Mouse (Mus musculus) lung, embryonic 16.5 days (tissue): ENCODE measurements around the gene Disc1. TPM values are rescaled to one million over a fixed set of nuclear protein-coding genes. Genes with fewer than 3 reads are reported as not detected.

Source experiments
- ATAC-seq: fragments of 200-750 bp; cut with Nextera tagmentation; 2 replicates; pipeline ENCODE4 v1.8.0; 2017; ENCODE audit warnings: low read depth, mild to moderate bottlenecking, moderate library complexity
- H3K27ac ChIP-seq: fragments of 300-500 bp; sonication (generic); 2 replicates; pipeline ENCODE4 v1.5.1; 2014; ENCODE audit warnings: mild to moderate bottlenecking, control low read depth, low read length
- H3K27me3 ChIP-seq: fragments of 300-500 bp; sonication (generic); 2 replicates; pipeline ENCODE4 v1.6.1; 2014; ENCODE audit warnings: low read depth, low read length, mixed read lengths; ENCODE audit not compliant: control insufficient read depth, insufficient read depth
- H3K36me3 ChIP-seq: fragments of 300-500 bp; sonication (generic); 2 replicates; pipeline ENCODE4 v1.6.1; 2014; ENCODE audit warnings: low read length; ENCODE audit not compliant: control insufficient read depth, insufficient read depth
- H3K4me1 ChIP-seq: fragments of 300-500 bp; sonication (generic); replicated peaks from 2 replicates; pipeline ENCODE4 v1.6.1; 2014; ENCODE audit warnings: low read length, mixed read lengths; ENCODE audit not compliant: control insufficient read depth, insufficient read depth
- H3K4me2 ChIP-seq: fragments of 300-500 bp; sonication (generic); 2 replicates; pipeline ENCODE4 v1.6.1; 2014; ENCODE audit warnings: low read depth, low read length, control low read depth
- H3K4me3 ChIP-seq: fragments of 300-500 bp; sonication (generic); 2 replicates; pipeline ENCODE4 v1.5.1; 2014; ENCODE audit warnings: mild to moderate bottlenecking, low read length, control low read depth
- H3K9ac ChIP-seq: fragments of 300-500 bp; sonication (generic); 2 replicates; pipeline ENCODE4 v1.6.1; 2014; ENCODE audit warnings: low read length, control low read depth
- H3K9me3 ChIP-seq: fragments of 300-500 bp; sonication (generic); 2 replicates; pipeline ENCODE4 v1.6.1; 2016; ENCODE audit warnings: low read length; ENCODE audit not compliant: control insufficient read depth
- WGBS: fragments of 180-500 bp; shearing (Covaris S2); extraction: QIAGEN DNeasy Blood & Tissue Kit; methylation state at CpG from one replicate; pipeline ENCODE4 v1.1.7; 2014; 5-methylcytosine and 5-hydroxymethylcytosine counted together
- polyA plus RNA-seq: library from polyadenylated mRNA; unstranded; fragments of >200 nt; fragmentation: Nextera tagmentation; extraction: Ambion mirVana; gene quantifications from 2 replicates; pipeline ENCODE4 v1.2.1, GENCODE M21; 2015

The Disc1 gene
- polyA plus RNA-seq, 1 experiment from 2014 or later = 2.6 TPM

DNA sequence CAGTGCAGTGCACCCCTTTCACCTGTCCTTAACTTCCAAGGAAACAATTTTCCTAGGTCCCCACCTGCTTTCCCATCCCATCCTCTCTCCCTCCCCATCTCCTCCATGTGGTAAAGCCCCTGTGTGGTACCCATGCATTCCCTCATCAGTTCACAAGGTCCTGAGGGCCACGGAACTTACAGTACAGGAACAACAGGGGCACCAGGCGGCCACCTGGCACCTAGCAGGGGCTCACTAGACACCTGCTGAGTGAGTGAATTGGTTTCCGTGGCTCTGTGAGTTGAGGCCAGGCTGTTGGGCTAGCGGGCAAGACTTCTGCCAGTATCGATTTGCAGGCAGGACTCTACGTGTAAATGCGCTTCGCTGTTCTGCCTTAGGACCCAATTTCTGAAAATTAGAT, 152.4 kb downstream of the Disc1 start:
- ATAC-seq = no peak
- 74% methylated on average over 8 of the region's 8 CpGs for WGBS
- H3K4me2 ChIP-seq = no peak overlapping the region
- H3K4me1 ChIP-seq = no peaks in the 10 kb centered on the region
- H3K27ac ChIP-seq = no peak overlapping the region
- no peak overlapping the region for H3K4me3 ChIP-seq
- no peaks in the 10 kb centered on the region for H3K36me3 ChIP-seq
- no peaks in the 10 kb centered on the region for H3K9me3 ChIP-seq
- no peaks in the 10 kb centered on the region for H3K27me3 ChIP-seq
- H3K9ac ChIP-seq = no peak overlapping the region

DNA sequence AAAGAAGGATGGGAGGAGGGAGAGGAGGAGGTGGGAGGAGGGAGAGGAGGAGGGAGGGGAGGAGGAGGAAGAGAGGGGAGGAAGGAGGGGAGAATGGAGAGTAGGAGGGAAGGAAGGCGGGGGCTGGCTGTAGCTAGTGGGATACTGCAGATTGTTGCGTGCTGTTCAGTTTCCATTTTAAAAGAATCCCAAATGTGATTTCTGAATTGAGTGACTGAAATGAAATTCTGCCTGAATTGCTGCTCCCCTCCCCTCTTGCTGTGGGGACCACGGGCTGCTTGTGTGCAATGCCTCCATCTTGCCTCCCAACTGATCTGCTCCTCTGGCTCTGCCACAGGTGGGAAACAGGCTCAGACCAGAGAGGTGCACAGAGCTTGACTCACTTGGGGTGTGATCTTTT, 153.0 kb downstream of the Disc1 start:
- no peak overlapping the region for H3K4me3 ChIP-seq
- no peaks in the 10 kb centered on the region for H3K27me3 ChIP-seq
- no peaks in the 10 kb centered on the region for H3K36me3 ChIP-seq
- WGBS = 72% methylated on average over 3 of the region's 3 CpGs
- no peak overlapping the region for H3K27ac ChIP-seq
- no peaks in the 10 kb centered on the region for H3K9me3 ChIP-seq
- H3K9ac ChIP-seq = no peak overlapping the region
- ATAC-seq = no peak
- no peak overlapping the region for H3K4me2 ChIP-seq
- no peaks in the 10 kb centered on the region for H3K4me1 ChIP-seq

DNA sequence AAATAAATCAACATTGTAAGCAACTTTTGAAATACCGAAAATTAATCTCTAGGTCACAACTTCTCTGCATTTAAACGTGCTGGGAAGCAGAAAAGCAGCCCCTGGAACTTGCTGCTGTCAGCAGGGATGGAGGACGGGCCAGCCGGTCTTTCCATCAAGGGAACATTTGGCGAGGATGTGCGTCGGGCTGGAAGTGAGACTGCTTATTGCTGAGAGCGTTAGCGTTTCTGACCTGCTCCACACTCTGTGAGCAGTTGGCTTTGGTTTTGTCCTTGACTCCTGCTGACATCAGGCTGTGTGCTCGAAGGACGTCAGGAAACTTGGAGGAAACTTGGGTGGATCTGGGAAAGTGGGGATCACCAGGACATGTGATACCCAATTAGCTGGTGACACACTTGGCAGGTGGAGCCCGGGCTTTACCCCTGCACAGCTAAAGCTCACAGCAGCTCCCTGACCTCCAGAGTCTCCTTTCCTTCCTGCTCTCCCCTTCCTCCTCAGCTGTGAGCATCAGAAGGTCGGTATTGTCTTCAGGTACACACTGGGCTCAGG, 158.7 kb downstream of the Disc1 start:
- WGBS = 54% methylated on average over 13 of the region's 13 CpGs

GRCm38 (mm10) chr8:125217902-125218581, 164.0 kb downstream of the Disc1 start:
- ATAC-seq = no peak
- Histone ChIP-seq H3K9me3 (no peaks in the 10 kb centered on the region), H3K27me3 (no peaks in the 10 kb centered on the region), H3K9ac (no peak overlapping the region), H3K36me3 (no peaks in the 10 kb centered on the region), H3K4me3 (no peak overlapping the region), H3K4me1 (peaks cover 2% of the 10 kb centered on the region), H3K27ac (no peak overlapping the region), H3K4me2 (no peak overlapping the region)
- 55% methylated on average over 12 of the region's 12 CpGs for WGBS

More for the DNA sequence above, 158.7 kb downstream of the Disc1 start:
- Histone ChIP-seq H3K27me3 (no peaks in the 10 kb centered on the region), H3K4me3 (no peak overlapping the region), H3K4me1 (no peaks in the 10 kb centered on the region), H3K36me3 (no peaks in the 10 kb centered on the region), H3K4me2 (no peak overlapping the region), H3K9ac (no peak overlapping the region), H3K9me3 (no peaks in the 10 kb centered on the region), H3K27ac (no peak overlapping the region)
- ATAC-seq = no peak

- 64% methylated on average over 4 of the region's 4 CpGs for WGBS
- Histone ChIP-seq H3K27ac (no peak overlapping the region), H3K9me3 (no peaks in the 10 kb centered on the region), H3K4me2 (no peak overlapping the region), H3K9ac (no peak overlapping the region), H3K27me3 (no peaks in the 10 kb centered on the region), H3K4me1 (peaks cover 5% of the 10 kb centered on the region), H3K4me3 (no peak overlapping the region), H3K36me3 (no peaks in the 10 kb centered on the region)
- no peak for ATAC-seq
Observed at GRCm38 (mm10) chr8:125218669-125219068, 164.7 kb downstream of the Disc1 start.

DNA sequence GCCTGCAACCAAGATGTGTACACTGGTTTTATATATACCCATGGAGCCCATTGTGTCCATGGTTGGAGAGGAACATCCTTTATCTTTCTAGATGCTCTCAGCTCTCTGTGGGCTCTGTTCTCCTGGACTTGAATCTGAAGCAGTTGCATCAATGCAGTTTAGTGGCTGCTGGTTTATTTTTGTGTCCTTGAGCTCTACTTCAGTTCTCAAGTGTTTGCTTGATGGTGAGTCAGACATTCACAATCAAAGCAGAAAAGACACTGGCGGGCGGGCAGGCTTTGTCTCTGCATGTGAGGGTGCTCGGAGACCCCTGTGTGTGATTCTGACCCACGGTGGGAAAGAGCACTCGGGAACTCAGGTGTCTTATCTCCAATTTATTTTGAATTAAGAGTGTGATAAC, 166.6 kb downstream of the Disc1 start:
- H3K27ac ChIP-seq = no peak overlapping the region
- no peaks in the 10 kb centered on the region for H3K27me3 ChIP-seq
- no peak overlapping the region for H3K4me3 ChIP-seq
- no peaks in the 10 kb centered on the region for H3K36me3 ChIP-seq
- H3K4me2 ChIP-seq = no peak overlapping the region
- H3K4me1 ChIP-seq = peaks cover 17% of the 10 kb centered on the region
- H3K9me3 ChIP-seq = no peaks in the 10 kb centered on the region
- 53% methylated on average over 5 of the region's 5 CpGs for WGBS
- no peak overlapping the region for H3K9ac ChIP-seq
- no peak for ATAC-seq

- Histone ChIP-seq H3K27me3 (no peaks in the 10 kb centered on the region), H3K4me2 (no peak overlapping the region), H3K36me3 (no peaks in the 10 kb centered on the region), H3K27ac (no peak overlapping the region), H3K9me3 (no peaks in the 10 kb centered on the region), H3K4me1 (peaks cover 17% of the 10 kb centered on the region), H3K9ac (no peak overlapping the region), H3K4me3 (no peak overlapping the region)
- ATAC-seq = no peak
- 58% methylated on average over 4 of the region's 4 CpGs for WGBS
Observed at GRCm38 (mm10) chr8:125221062-125221461, 167.1 kb downstream of the Disc1 start.

DNA sequence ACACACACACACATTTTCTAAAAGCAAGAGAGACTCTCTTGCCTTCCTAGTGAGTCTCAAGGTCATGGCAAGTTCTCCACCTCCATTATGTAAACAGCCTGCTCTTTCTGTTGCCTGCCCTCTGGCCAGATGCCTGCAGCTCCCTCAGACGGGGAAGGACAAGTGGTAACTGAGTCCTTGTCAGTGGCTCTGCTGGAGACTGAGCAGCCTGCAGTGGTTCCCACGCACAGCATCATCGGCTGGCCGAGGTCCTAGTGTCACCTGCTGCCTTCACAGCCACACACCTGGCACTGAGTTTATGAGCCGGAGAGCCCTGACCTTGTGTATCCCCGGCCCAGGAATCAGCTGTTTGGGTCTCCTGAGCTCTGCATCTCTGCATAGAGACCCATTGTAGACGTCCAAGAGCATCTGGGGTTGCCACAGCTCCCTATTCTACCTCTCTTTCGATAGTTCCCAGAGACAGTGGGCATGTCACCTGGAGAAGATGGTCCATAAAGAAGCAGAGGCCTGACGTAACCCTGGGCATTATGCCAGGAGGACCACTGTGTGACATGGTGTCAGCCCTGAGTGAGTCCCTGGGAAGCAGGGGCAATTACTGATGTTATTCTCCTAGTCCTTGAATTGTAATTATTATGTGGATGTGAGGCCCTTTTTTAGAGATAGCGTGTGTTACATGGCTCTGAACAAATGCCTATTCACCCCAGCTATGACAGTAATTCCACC, 169.2 kb downstream of the Disc1 start:
- no peaks in the 10 kb centered on the region for H3K36me3 ChIP-seq
- H3K9me3 ChIP-seq = no peaks in the 10 kb centered on the region
- WGBS = 35% methylated on average over 10 of the region's 10 CpGs
- H3K27me3 ChIP-seq = no peaks in the 10 kb centered on the region
- no peak overlapping the region for H3K4me3 ChIP-seq
- H3K27ac ChIP-seq = no peak overlapping the region
- peaks cover 32% of the 10 kb centered on the region for H3K4me1 ChIP-seq
- no peak overlapping the region for H3K4me2 ChIP-seq
- 0 out of 2 replicates have a peak, but pooled peaks have one; percentile 14 for ATAC-seq
- H3K9ac ChIP-seq = no peak overlapping the region

DNA sequence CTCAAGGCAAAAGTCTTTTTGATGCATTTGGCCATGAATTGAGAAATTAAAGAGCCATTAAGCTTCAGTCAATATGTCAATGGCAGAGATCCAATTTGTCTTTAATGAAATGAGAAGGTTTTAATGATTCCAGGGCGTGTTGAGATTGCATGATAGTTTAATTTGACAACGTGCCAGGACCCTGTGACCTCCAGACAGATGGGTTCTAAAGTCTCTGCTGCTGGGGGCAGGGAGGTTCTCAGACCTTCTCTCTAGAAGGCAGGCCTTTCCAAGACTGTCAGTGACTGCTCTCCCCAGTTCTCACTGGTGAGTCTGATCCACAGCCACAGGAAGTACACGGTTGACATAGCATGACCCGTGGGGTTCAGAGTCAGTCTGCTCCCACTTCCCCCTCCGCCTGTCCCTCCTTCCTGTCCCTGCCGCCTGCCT, 170.3 kb downstream of the Disc1 start:
- ATAC-seq = peak; percentile 63
- 34% methylated on average over 6 of the region's 6 CpGs for WGBS

More for the DNA sequence above, 170.3 kb downstream of the Disc1 start:
- H3K9ac ChIP-seq = no peak overlapping the region
- H3K27me3 ChIP-seq = no peaks in the 10 kb centered on the region
- no peaks in the 10 kb centered on the region for H3K36me3 ChIP-seq
- no peak overlapping the region for H3K4me3 ChIP-seq
- H3K9me3 ChIP-seq = no peaks in the 10 kb centered on the region
- H3K4me1 ChIP-seq = peaks cover 32% of the 10 kb centered on the region
- H3K27ac ChIP-seq = peak overlapping the region; percentile 13; the same call in 1 of the 2 replicates
- H3K4me2 ChIP-seq = no peak overlapping the region
